Mouse (Mus musculus) c-Kit-positive CD71-negative TER-119-negative erythroid progenitor cells, embryonic 14.5 days (primary cell): ENCODE results near the gene Zic2.

Source experiments
- DNase-seq: peaks from one replicate; pipeline ENCODE4 v3.0.0-alpha.2; 2013; ENCODE audit warnings: low read depth

Gene Zic2

DNA sequence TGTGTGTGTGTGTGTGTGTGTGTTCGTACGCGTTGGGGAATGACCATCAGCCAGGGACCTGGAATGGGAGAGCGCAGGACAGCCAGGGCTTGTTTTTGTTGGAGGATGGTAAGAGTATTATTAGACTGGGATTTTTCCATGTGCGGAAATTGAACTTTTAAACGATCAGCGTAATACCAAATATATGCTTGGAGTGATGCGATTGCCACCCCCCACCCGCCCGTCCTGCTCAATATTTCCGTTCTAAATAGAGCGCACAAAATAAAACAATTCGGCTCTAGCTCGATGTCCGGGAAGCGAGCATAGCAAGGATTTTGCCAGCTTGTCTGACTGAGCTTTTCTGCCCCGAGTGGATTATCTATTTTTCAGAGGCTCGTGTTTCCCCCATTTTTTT is 1.6 kb downstream of the Zic2 start:
- no peak for DNase-seq

GRCm38 (mm10) chr14:122477261-122477671 is 2.0 kb downstream of the Zic2 start:
- no peak for DNase-seq

DNA sequence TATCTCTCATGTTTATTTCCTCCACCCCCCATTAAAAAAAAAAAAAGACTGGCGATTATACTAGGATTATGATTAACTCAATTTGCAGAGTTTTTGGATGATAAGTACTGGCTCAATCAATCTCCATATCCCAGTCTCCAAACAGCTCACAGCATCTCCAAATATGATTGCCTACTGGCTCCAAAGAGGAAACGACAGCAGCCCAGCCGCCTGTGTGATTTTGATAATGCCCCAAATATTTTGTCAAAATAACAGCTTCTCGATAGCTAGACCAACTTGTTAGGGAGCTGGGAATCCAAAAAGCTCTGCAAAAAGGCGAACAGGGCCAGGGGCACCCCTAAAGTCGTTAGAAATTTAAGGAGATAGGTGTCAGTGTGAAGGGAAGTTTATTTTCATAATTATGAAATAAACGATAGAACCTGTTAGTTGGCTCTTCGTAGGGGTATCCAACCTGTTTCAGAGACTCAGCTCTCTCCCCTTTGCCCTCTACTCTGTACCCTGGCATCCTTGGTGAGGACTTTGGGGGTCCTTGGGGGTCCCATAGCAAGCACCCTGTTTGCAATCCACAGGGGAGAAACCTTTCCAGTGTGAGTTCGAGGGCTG is 2.8 kb downstream of the Zic2 start:
- no peak for DNase-seq

- no peak for DNase-seq
Observed at GRCm38 (mm10) chr14:122478574-122479011, 3.4 kb downstream of the Zic2 start.

DNA sequence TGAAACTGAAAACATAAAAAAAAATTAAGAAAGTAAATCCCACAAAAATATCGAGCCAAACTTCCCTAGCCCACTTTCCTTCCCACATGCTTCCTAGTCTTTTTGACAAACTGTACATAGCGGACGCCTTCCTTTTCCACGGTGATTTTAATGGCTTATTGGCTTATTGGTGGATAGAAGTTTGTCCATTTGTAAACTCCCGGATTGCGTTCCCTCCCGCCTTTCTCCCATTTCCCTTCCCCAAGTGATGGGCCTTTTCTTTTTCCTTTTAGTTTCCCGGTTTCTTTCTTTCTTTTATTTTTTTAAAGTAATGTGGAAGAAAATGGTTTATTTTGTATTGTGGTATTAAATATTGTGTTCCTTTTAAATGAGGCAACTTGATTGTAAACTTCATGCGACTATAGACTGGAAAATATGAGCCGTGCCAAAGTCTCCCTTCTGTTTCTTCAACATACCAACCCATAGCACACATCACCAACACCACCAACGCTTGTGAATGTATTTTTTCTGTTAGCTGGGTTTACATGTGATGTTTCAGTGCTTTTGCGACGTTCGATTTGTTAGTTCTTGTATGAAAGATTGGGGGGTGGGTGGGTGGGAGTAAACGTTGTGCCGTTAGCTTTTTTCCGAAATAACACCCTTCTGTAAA is 4.3 kb downstream of the Zic2 start:
- no peak for DNase-seq

DNA sequence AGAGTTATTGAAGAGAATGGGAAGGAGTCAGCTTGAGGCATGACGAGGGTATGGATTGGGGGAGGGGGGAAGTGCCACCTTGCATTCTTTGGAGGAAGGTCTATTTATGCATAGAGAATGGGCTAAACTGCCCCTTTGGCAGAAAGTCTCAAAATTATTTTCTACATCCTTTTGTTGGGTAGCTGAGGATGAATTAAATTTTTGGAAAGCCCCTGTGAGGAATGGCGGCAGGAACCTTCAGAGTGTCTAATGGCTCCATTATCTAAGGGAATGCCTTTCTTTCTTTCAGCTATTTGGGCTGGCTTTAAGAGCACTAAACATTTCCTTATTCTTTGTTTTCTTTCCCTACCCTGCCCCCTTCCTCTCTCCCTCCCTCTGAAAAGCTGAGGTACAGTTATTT is 5.1 kb downstream of the Zic2 start:
- no peak for DNase-seq

DNA sequence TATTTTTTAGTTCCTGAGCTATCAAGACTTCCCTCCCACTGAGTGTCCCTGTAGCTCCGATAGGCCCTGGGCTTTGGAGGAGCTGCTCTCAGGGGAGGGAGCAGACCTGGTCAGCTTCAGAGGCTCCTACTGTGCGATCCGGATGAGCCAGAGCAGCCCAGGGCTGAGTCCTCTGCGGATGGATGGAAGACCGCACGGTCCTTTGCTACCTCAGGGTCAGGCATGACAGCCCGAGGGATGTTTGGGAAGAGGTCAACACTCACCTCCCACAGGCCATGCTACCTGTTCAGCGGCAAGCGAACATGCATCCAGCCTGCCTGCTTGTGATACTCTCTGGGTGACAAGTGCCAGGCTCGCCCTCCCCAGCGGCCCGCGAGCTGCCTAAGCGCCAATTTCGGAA is 5.9 kb downstream of the Zic2 start:
- no peak for DNase-seq

GRCm38 (mm10) chr14:122482081-122483023 is 7.1 kb downstream of the Zic2 start:
- DNase-seq, result no peak

- DNase-seq, result no peak
Observed at GRCm38 (mm10) chr14:122483024-122483385, 7.8 kb downstream of the Zic2 start.

DNA sequence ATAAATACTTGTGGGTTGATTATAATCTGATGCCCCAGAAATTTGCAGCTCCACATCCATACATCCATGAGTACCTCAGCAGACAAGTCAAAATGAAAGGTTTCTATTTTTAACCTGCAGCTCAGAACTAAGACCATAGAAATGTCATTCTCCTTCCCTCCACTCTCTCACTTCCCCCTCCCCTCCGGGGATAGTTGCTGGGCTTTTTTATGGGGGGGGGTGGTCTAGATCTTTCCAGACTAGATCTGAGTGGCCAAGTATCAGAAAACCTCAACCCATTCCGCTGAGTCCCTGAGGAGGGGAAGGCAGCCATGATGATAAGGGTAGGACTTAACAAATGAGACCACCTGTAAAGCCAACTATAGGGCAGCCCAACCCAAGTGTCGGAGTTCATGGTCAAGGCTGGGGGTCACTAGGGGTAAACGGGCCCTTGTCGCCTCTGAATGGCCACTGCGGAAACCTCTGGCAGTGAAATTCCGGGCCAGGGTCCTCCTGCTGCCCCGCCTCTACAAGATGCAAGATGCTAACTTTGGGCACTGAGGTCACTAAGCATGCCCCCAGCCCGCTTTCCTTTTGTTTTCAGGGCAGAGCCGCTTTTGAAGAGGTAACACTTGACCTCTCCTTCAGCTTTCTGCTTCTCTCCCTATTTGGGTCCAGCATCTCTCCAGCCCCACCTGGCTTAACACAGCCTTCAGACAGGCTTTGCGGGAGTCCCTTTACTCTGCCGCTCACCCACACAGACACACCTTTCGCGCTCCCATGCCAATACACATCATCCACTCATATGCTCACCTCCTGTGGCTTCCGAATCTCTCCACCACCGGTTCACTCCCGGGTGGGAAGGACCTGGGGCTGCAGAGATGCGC is 8.6 kb downstream of the Zic2 start:
- DNase-seq, result no peak

DNA sequence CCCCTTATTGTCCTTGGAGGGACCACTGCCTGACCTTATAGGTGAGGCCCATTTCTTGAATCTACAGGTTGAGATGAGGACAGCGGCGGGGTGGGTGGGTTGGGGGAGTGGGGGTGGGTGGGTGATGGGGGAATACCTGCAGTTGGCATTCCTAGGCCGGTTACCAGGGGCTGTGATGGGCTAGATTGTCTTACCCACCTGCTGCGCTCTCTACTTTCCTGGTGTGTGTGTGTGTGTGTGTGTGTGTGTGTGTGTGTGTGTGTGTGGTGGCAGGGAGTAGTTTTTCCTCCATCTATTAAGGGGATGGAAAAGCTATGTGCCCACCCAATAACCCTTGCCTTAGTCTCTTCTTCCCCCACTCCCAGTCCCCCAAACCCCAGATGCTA is 9.2 kb downstream of the Zic2 start:
- DNase-seq, result no peak

- no peak for DNase-seq
Observed at GRCm38 (mm10) chr14:122484844-122485551, 9.8 kb downstream of the Zic2 start.

DNA sequence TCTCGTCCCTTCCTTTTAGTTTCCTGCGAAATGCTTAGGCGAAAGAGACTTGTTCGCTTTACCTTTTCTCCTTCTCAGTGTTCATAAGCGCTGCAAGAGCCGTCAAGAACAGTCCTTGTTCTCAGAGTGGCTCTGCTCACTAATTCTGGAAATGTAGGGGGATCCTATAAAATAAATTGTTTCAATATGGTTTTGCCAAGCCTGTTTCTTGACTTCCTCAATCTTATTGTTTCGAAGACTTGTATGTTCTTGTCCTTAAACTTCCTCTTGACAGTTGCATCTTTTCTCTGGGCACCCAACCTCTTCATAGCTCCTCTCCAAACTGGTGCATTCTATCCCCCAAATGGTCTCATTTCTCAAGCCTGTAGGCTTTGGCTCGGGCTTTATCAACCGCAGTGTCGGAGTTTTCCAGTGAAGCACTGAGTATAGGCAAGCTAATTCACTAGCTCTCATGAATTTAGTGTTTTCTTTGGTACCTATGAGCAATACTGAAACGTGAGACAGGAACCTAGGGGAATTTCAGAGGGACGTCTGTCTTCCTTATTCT is 10.5 kb downstream of the Zic2 start:
- DNase-seq, result no peak

DNA sequence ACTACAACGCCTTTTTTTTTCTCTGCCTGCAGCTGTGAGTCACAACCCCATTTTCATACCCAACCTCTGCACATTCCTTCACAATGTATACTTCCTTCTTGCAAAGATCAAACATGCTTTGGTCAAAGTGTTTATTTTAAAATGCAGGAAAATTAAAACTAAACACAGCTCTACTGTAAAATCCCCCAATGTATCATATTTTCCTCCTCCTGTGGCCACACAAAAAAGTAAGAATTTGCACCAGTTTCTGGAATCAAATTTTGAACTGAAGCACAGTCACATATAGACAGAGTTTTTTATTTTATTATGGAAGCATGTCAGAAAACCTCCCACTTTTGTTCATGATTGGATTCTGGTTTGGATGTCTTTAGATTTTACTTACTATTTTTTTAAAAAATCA is 11.4 kb downstream of the Zic2 start:
- DNase-seq, result no peak

DNA sequence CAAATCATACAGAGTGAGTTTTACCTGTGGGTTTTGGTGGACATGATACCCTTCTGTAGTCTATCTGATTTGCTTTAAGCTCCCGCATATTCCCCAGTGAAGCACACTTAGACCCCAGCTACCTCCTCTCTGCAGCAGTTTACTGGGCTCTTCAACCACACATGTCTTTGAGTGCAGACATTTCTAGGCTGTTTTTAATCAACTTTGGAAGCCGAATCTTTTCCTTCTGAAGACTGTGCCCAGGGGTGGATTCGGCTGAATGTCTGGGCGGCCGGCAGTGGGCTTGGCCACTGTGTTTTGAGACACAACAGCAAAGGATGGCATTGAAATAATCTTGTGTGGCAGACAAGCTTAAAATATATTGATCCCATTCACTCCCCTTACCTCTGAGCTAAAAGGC is 12.1 kb downstream of the Zic2 start:
- no peak for DNase-seq

- DNase-seq, result no peak
Observed at GRCm38 (mm10) chr14:122489041-122489440, 13.8 kb downstream of the Zic2 start.

DNA sequence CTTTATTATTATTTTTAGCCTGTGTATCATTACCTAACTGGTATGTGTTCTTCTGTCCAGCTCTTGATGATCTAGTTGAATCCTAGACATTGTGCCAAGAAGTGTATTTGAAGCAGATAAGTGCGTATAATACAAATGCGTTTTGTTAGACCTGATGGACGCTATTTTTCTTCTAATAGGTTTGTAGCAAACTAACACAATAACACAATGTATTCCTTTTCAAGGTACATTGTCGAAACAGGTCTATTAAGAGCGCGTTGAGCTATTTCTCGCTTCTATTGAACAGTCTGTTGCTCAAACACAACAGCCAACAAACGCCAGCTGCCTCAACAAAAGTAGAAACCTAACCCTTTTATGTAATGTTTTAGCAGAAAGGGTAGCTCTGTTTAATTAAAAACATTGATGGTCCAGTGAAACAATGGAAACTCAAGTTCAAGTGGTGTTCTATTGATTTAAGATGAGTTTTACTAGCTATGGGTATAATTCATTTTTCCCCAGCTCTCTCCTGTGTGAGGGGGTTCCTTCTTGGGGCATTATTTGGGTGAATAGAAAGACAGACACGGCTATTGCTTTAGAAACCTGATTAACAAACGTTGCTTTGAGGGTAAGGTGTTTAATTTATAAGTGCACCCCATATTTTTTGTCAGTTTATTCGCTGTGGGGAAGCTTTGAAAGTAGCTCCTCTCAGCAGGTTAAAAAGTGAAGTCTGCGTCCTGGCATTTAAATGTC is 14.6 kb downstream of the Zic2 start:
- no peak for DNase-seq

- DNase-seq, result no peak
Observed at GRCm38 (mm10) chr14:122490441-122491328, 15.4 kb downstream of the Zic2 start, which contains the start of gene Gm10837. Gm10837 (plus strand) TSS chr14:122490586.

- no peak for DNase-seq
Observed at GRCm38 (mm10) chr14:122491521-122491920, 16.3 kb downstream of the Zic2 start.
